Mouse (Mus musculus) bone marrow macrophage, adult 2 months (primary cell): ENCODE measurements around the gene Ipo4.

Source experiments
- CTCF ChIP-seq: IDR thresholded peaks from 2 replicates; pipeline ENCODE4 v1.5.1; 2012; ENCODE audit warnings: low read depth, mild to moderate bottlenecking, low read length, moderate library complexity
- POLR2A ChIP-seq: IDR thresholded peaks from 2 replicates; pipeline ENCODE4 v1.6.1; 2012; ENCODE audit warnings: mild to moderate bottlenecking, low read depth, low read length, borderline replicate concordance

GRCm38 (mm10) chr14:55635523-55636007 lies at the start of gene Ipo4:
- TF ChIP-seq POLR2A (no peak), CTCF (no peak)
